Mouse (Mus musculus) layer of hippocampus, postnatal 14 days (tissue): ENCODE data around the gene Gm20695. TPM values are rescaled to one million over a fixed set of nuclear protein-coding genes. Genes with fewer than 3 reads are reported as not detected.

Experiments used
- microRNA-seq, 2 experiments: library from miRNA; unstranded; fragments of <30 nt; microRNA quantifications; one replicate each; pipeline ENCODE4 v1.2.0; 2021
- total RNA-seq, 2 experiments: library from RNA; stranded (reverse); gene quantifications; 2 replicates each; pipeline ENCODE4 v1.2.3; 2021

The Gm20695 gene
- total RNA-seq, 2 experiments from 2014 or later = 0.48 to 1.7 TPM

Small RNA genes lying within 50 kb of the gene (microRNA-seq; reads per million reads assigned to microRNA genes)
- 0 reads per million in 2 experiments for gene Gm23493

Other genes starting within 250 kb of the Gm20695 start
- not detected for gene Mefv, start 166.6 kb upstream of the Gm20695 start, total RNA-seq
- 10 to 100 TPM; 18.1 TPM for gene Zfp263, start 140.6 kb upstream of the Gm20695 start, total RNA-seq
- not detected for gene Olfr15, start 53.8 kb upstream of the Gm20695 start, total RNA-seq
- gene Zfp174, start 37.4 kb upstream of the Gm20695 start, total RNA-seq = 1 to 10 TPM; 4.8 to 5.0 TPM
- 100 to 1,000 TPM in 1 of 2 experiments, 10 to 100 TPM in 1; 98.4 to 115 TPM for gene Naa60, start 12.3 kb upstream of the Gm20695 start, total RNA-seq
- 10 to 100 TPM; 20.0 to 24.1 TPM for gene Zfp597, start 87 bp upstream of the Gm20695 start, total RNA-seq
- gene 1700037C18Rik, start 24.0 kb downstream of the Gm20695 start, total RNA-seq = 1 to 10 TPM; 4.5 to 5.3 TPM
- 10 to 100 TPM; 28.7 to 30.5 TPM for gene Cluap1, start 24.2 kb downstream of the Gm20695 start, total RNA-seq
- 1 to 10 TPM; 1.5 to 1.7 TPM for gene Nlrc3, start 92.0 kb downstream of the Gm20695 start, total RNA-seq
- gene Slx4, start 119.1 kb downstream of the Gm20695 start, total RNA-seq = 10 to 100 TPM; 45.8 to 57.8 TPM
- gene Dnase1, start 152.3 kb downstream of the Gm20695 start, total RNA-seq = not detected
- gene Trap1, start 193.2 kb downstream of the Gm20695 start, total RNA-seq = 10 to 100 TPM; 66.5 to 67.3 TPM